Mouse (Mus musculus) midbrain, embryonic 16.5 days (tissue): ENCODE data around the gene Bcl2. TPM values are rescaled to one million over a fixed set of nuclear protein-coding genes. Genes with fewer than 3 reads are reported as not detected.

ENCODE experiments used
- ATAC-seq: fragments of 200-750 bp; cut with Nextera tagmentation; 2 replicates; pipeline ENCODE4 v1.8.0; 2017; ENCODE audit warnings: moderate TSS enrichment
- H3K27ac ChIP-seq: fragments of 300-500 bp; sonication (generic); 2 replicates; pipeline ENCODE4 v1.5.1; 2014; ENCODE audit warnings: mild to moderate bottlenecking, low read length, mixed read lengths
- H3K27me3 ChIP-seq: fragments of 300-500 bp; sonication (generic); 2 replicates; pipeline ENCODE4 v1.6.1; 2014; ENCODE audit warnings: low read depth, low read length, mixed read lengths; ENCODE audit not compliant: control insufficient read depth, insufficient read depth
- H3K36me3 ChIP-seq: fragments of 300-500 bp; sonication (generic); 2 replicates; pipeline ENCODE4 v1.6.1; 2014; ENCODE audit warnings: mild to moderate bottlenecking, low read length, moderate library complexity, mixed read lengths; ENCODE audit not compliant: control insufficient read depth, insufficient read depth
- H3K4me1 ChIP-seq: fragments of 300-500 bp; sonication (generic); 2 replicates; pipeline ENCODE4 v1.6.1; 2014; ENCODE audit warnings: mild to moderate bottlenecking, low read length, mixed read lengths; ENCODE audit not compliant: control insufficient read depth, insufficient read depth
- H3K4me2 ChIP-seq: fragments of 300-500 bp; sonication (generic); 2 replicates; pipeline ENCODE4 v1.6.1; 2014; ENCODE audit warnings: mild to moderate bottlenecking, low read length, mixed read lengths
- H3K4me3 ChIP-seq: fragments of 300-500 bp; sonication (generic); 2 replicates; pipeline ENCODE4 v1.5.1; 2014; ENCODE audit warnings: low read depth, mild to moderate bottlenecking, low read length, moderate library complexity, mixed read lengths
- H3K9ac ChIP-seq: fragments of 300-500 bp; sonication (generic); 2 replicates; pipeline ENCODE4 v1.6.1; 2014; ENCODE audit warnings: low read depth, low read length, mixed read lengths
- H3K9me3 ChIP-seq: fragments of 300-500 bp; sonication (generic); replicated peaks from 2 replicates; pipeline ENCODE4 v1.6.1; 2014; ENCODE audit warnings: mild to moderate bottlenecking, low read length, mixed read lengths; ENCODE audit not compliant: control insufficient read depth, poor library complexity, severe bottlenecking
- WGBS: fragments of 180-500 bp; shearing (Covaris S2); extraction: QIAGEN DNeasy Blood & Tissue Kit; methylation state at CpG from one replicate; pipeline ENCODE4 v1.1.7; 2014; 5-methylcytosine and 5-hydroxymethylcytosine counted together
- microRNA-seq: library from miRNA; unstranded; fragments of <30 nt; microRNA quantifications from one replicate; pipeline ENCODE4, GENCODE M21; 2017
- polyA plus RNA-seq: library from polyadenylated mRNA; unstranded; fragments of >200 nt; fragmentation: Nextera tagmentation; extraction: Ambion mirVana; gene quantifications from 2 replicates; pipeline ENCODE4 v1.2.1, GENCODE M21; 2015

Bcl2 gene
- polyA plus RNA-seq, 1 experiment from 2014 or later = 16.2 TPM

DNA sequence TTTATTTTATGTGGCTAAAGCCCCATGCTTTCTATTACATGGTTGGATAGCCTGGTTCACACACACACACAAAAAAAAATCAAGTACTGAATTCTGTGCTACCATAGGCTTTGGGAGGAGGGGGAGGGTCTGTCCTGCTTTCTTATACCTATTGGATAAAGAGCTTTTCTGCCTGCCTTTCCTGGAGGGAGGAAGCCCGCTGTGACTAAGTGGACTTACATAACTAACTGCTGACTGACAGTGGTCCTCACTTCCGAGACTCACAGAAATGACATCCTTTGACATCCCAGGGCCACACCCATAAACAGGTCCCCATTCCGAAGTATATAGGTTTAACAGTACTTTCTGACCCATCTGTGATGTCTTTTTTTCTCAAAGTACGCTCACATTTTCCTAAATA is 200.6 kb downstream of the Bcl2 start:
- Histone ChIP-seq H3K9me3 (no peaks in the 10 kb centered on the region), H3K36me3 (no peaks in the 10 kb centered on the region), H3K27me3 (no peaks in the 10 kb centered on the region), H3K4me2 (no peak overlapping the region), H3K4me3 (no peak overlapping the region), H3K27ac (no peak overlapping the region), H3K4me1 (no peaks in the 10 kb centered on the region), H3K9ac (no peak overlapping the region)
- WGBS = 65% methylated on average over 4 of the region's 4 CpGs
- ATAC-seq = no peak

DNA sequence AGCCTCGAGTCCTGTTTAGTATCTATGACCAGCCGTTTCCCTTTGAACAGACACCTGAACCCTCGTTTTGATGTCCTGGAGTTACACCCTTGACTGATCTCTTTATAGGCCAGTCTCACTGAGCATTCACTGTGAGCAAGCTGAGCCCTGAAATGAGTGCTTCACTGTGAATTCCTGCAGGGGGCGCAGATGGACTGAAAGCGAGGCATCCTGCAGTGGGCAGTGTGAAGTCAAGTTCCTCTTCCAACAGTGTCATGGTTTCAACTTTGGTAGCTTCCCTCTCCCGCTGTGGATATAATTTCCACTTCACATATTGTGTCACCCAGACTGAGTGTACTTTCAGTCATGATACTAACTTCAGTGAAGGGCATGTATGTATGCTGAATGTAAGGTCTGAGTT is 202.5 kb downstream of the Bcl2 start:
- Histone ChIP-seq H3K4me1 (no peaks in the 10 kb centered on the region), H3K36me3 (no peaks in the 10 kb centered on the region), H3K4me3 (no peak overlapping the region), H3K27me3 (no peaks in the 10 kb centered on the region), H3K9ac (no peak overlapping the region), H3K4me2 (no peak overlapping the region), H3K9me3 (no peaks in the 10 kb centered on the region), H3K27ac (no peak overlapping the region)
- peak; percentile 46; the same call in 1 of the 2 replicates for ATAC-seq
- 25% methylated on average over 6 of the region's 6 CpGs for WGBS

DNA sequence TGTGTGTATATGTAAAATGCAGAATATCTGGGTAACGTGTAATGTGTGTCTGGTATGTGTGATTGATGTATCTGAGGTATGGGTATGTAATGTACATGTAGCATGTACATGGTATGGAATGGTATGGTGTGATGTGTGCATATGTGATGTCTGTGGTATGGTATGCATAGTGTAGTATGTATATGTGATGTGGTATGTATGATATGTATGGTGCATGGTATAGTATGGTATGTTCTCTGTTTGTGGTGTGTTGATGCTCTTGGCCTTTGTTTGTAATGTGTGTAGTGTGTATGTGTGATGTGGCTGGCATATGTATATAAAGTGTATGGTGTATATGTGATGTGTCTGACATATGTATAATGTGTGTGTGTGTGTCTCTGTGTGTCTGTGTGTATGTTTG is 206.5 kb downstream of the Bcl2 start:
- Histone ChIP-seq H3K27me3 (no peaks in the 10 kb centered on the region), H3K27ac (no peak overlapping the region), H3K9me3 (no peaks in the 10 kb centered on the region), H3K4me2 (no peak overlapping the region), H3K4me3 (no peak overlapping the region), H3K36me3 (no peaks in the 10 kb centered on the region), H3K9ac (no peak overlapping the region), H3K4me1 (no peaks in the 10 kb centered on the region)
- 95% methylated on average over 1 of the region's 1 CpGs for WGBS
- no peak for ATAC-seq

DNA sequence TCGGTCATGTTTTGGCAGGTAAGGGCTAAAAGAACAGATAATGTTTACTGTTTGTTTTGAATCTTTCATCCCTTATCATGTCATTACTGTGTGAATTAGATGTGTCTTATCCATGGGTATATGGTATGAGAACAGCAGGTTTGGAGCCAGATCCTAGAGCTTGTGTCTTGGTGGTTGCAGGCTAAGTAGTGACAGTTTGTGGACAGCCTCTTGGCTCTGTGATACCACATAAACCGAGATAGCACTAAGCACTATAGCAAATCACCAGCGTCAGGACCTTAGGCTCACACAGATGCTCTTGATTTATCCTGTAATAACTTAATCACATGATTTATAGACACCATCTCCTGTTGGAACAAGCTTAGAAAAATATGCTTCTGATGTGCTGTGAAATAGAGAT is 210.2 kb downstream of the Bcl2 start:
- WGBS = 93% methylated on average over 3 of the region's 3 CpGs
- Histone ChIP-seq H3K4me1 (no peaks in the 10 kb centered on the region), H3K9me3 (no peaks in the 10 kb centered on the region), H3K27me3 (no peaks in the 10 kb centered on the region), H3K4me3 (no peak overlapping the region), H3K4me2 (no peak overlapping the region), H3K36me3 (no peaks in the 10 kb centered on the region), H3K27ac (no peak overlapping the region), H3K9ac (no peak overlapping the region)
- ATAC-seq = no peak

DNA sequence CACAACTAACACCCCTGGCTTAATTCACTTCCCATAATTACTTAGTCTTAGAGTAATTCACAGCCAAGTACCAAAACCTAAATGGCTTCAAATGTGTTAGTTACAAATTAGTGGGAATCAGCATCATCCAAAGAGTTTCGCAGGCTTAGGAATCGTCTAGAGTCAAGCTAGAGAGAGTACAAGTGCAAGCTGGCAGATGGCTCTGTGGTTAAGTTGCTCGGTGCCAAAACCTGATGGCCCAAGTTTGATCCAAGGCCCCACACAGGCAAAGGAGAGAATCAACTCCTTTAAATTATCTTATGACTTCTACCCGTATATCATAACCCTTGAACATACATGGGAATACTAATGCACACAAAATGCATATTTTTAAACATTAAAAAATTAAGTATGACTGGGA is 210.7 kb downstream of the Bcl2 start:
- no peak overlapping the region for H3K9ac ChIP-seq
- no peak overlapping the region for H3K4me2 ChIP-seq
- no peak for ATAC-seq
- H3K9me3 ChIP-seq = no peaks in the 10 kb centered on the region
- no peak overlapping the region for H3K4me3 ChIP-seq
- no peaks in the 10 kb centered on the region for H3K36me3 ChIP-seq
- H3K4me1 ChIP-seq = no peaks in the 10 kb centered on the region
- 88% methylated on average over 4 of the region's 4 CpGs for WGBS
- H3K27ac ChIP-seq = no peak overlapping the region
- no peaks in the 10 kb centered on the region for H3K27me3 ChIP-seq

DNA sequence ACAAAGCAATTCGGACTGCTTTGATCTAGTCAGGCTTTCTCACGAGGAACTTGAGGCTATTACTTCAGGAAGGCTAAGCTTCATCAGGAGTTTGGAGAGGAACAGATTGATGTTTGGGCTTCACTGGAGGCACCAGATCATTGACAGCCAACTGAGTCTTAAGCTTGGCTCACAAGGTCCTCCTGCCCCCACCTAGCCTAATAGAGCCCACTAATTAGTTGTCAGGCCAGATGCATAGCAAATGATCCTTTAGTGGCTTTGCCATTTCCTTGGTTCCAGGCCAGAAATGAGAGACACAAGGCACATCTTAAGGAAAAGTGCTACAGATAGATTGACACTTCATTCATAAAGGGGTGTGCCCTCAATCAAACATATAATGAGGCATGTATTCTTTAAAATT is 216.1 kb downstream of the Bcl2 start:
- no peaks in the 10 kb centered on the region for H3K4me1 ChIP-seq
- H3K4me3 ChIP-seq = no peak overlapping the region
- no peaks in the 10 kb centered on the region for H3K27me3 ChIP-seq
- H3K4me2 ChIP-seq = no peak overlapping the region
- ATAC-seq = no peak
- WGBS = 62% methylated on average over 2 of the region's 2 CpGs
- no peak overlapping the region for H3K27ac ChIP-seq
- H3K9me3 ChIP-seq = no peaks in the 10 kb centered on the region
- no peaks in the 10 kb centered on the region for H3K36me3 ChIP-seq
- H3K9ac ChIP-seq = no peak overlapping the region

Small RNA genes within 50 kb of the gene (microRNA-seq; reads per million reads assigned to microRNA genes)
- gene Mir3473f = not detected

Other genes starting within 250 kb of the Bcl2 start
- 16.6 and 17.2 TPM in 2 replicates for gene Kdsr, start 45.5 kb upstream of the Bcl2 start, polyA plus RNA-seq
- 32.9 and 33.3 TPM in 2 replicates for gene Vps4b, start 82.5 kb upstream of the Bcl2 start, polyA plus RNA-seq
- gene Serpinb5, start 146.9 kb upstream of the Bcl2 start, polyA plus RNA-seq = not detected in 2 replicates
- gene Serpinb12, start 220.2 kb upstream of the Bcl2 start, polyA plus RNA-seq = not detected in 2 replicates